Mouse (Mus musculus): ENCODE data around the gene Hoxa3.
A peak's percentile ranks its signal among the peaks of the same experiment; 100 is the strongest.

The Hoxa3 gene

GRCm38 (mm10) chr6:52231885-52232567 lies 18.9 kb upstream of the Hoxa3 start:
- no peak for DNase-seq

- no peak for DNase-seq
These were observed 17.5 kb upstream of the Hoxa3 start, which contains the start of gene Hoxa9 for GRCm38 (mm10) chr6:52230516-52231165. Gene Hoxa9, minus strand, starts transcription at chr6:52231089.

- no peak for DNase-seq
These were observed 16.7 kb upstream of the Hoxa3 start for GRCm38 (mm10) chr6:52229558-52230416.

GRCm38 (mm10) chr6:52228475-52229465 lies 15.6 kb upstream of the Hoxa3 start:
- DNase-seq: no peak

GRCm38 (mm10) chr6:52227470-52228222 lies 14.5 kb upstream of the Hoxa3 start:
- DNase-seq: no peak

GRCm38 (mm10) chr6:52226569-52227257 lies 13.6 kb upstream of the Hoxa3 start:
- DNase-seq: no peak

GRCm38 (mm10) chr6:52225612-52226568 lies 12.8 kb upstream of the Hoxa3 start:
- DNase-seq: no peak

- DNase-seq: no peak
These were observed 11.9 kb upstream of the Hoxa3 start for GRCm38 (mm10) chr6:52224895-52225611.

- DNase-seq: no peak
These were observed 11.0 kb upstream of the Hoxa3 start for GRCm38 (mm10) chr6:52223939-52224760.

- no peak for DNase-seq
These were observed 9.6 kb upstream of the Hoxa3 start for GRCm38 (mm10) chr6:52222729-52223128.

GRCm38 (mm10) chr6:52221993-52222685 lies 9.0 kb upstream of the Hoxa3 start:
- no peak for DNase-seq

GRCm38 (mm10) chr6:52221337-52221992 lies 8.3 kb upstream of the Hoxa3 start, which contains the start of gene Hoxa7:
Gene Hoxa7, minus strand, starts transcription at chr6:52221854.
- peak; percentile 80 to 85 for DNase-seq

GRCm38 (mm10) chr6:52220865-52221310 lies 7.8 kb upstream of the Hoxa3 start:
- DNase-seq: no peak

- DNase-seq: no peak
These were observed 7.1 kb upstream of the Hoxa3 start for GRCm38 (mm10) chr6:52220003-52220864.

GRCm38 (mm10) chr6:52219234-52219942 lies 6.3 kb upstream of the Hoxa3 start:
- no peak for DNase-seq
